Mouse (Mus musculus) kidney, postnatal 4 days (tissue): ENCODE measurements around the gene Cacnb2.

Source experiments
- DNase-seq, 2 experiments: peaks; one replicate each; pipeline ENCODE4 v3.0.0; 2021; ENCODE audit warnings: mixed read lengths in 2 of 2

Gene Cacnb2

GRCm38 (mm10) chr2:14774857-14775495, 172.1 kb downstream of the Cacnb2 start:
- no peak for DNase-seq

- no peak for DNase-seq
Observed at GRCm38 (mm10) chr2:14787983-14788382, 185.1 kb downstream of the Cacnb2 start.

GRCm38 (mm10) chr2:14801446-14802046, 198.7 kb downstream of the Cacnb2 start:
- no peak for DNase-seq

GRCm38 (mm10) chr2:14807650-14808347, 204.9 kb downstream of the Cacnb2 start:
- DNase-seq: no peak

- DNase-seq: no peak
Observed at GRCm38 (mm10) chr2:14814977-14815376, 212.1 kb downstream of the Cacnb2 start.

GRCm38 (mm10) chr2:14818651-14819050, 215.8 kb downstream of the Cacnb2 start:
- DNase-seq: no peak

GRCm38 (mm10) chr2:14820946-14821345, 218.1 kb downstream of the Cacnb2 start:
- no peak for DNase-seq

GRCm38 (mm10) chr2:14823105-14823504, 220.2 kb downstream of the Cacnb2 start:
- DNase-seq: peak in 1 of 2 experiments; percentile 2

GRCm38 (mm10) chr2:14823816-14824348, 221.0 kb downstream of the Cacnb2 start:
- peak; percentile 4 to 8 for DNase-seq

GRCm38 (mm10) chr2:14825146-14825545, 222.3 kb downstream of the Cacnb2 start:
- no peak for DNase-seq

GRCm38 (mm10) chr2:14829451-14829850, 226.6 kb downstream of the Cacnb2 start:
- no peak for DNase-seq

- no peak for DNase-seq
Observed at GRCm38 (mm10) chr2:14831308-14831707, 228.4 kb downstream of the Cacnb2 start.

- DNase-seq: no peak
Observed at GRCm38 (mm10) chr2:14834700-14835317, 231.9 kb downstream of the Cacnb2 start.

- no peak for DNase-seq
Observed at GRCm38 (mm10) chr2:14841272-14841671, 238.4 kb downstream of the Cacnb2 start.

GRCm38 (mm10) chr2:14846727-14847126, 243.8 kb downstream of the Cacnb2 start:
- DNase-seq: no peak

GRCm38 (mm10) chr2:14847188-14847587, 244.3 kb downstream of the Cacnb2 start:
- no peak for DNase-seq

GRCm38 (mm10) chr2:14850831-14851230, 247.9 kb downstream of the Cacnb2 start:
- no peak for DNase-seq

GRCm38 (mm10) chr2:14851383-14851782, 248.5 kb downstream of the Cacnb2 start:
- peak; percentile 8 to 22 for DNase-seq

- DNase-seq: no peak
Observed at GRCm38 (mm10) chr2:14854054-14854453, 251.2 kb downstream of the Cacnb2 start.

GRCm38 (mm10) chr2:14858301-14858700, 255.4 kb downstream of the Cacnb2 start:
- no peak for DNase-seq

- no peak for DNase-seq
Observed at GRCm38 (mm10) chr2:14860350-14860749, 257.5 kb downstream of the Cacnb2 start.

- DNase-seq: peak in 1 of 2 experiments; percentile 4
Observed at GRCm38 (mm10) chr2:14861613-14862012, 258.7 kb downstream of the Cacnb2 start.

- no peak for DNase-seq
Observed at GRCm38 (mm10) chr2:14862981-14863380, 260.1 kb downstream of the Cacnb2 start.
